Mouse (Mus musculus): Measurements from ENCODE around the gene Prkd3. TPM values are rescaled to one million over a fixed set of nuclear protein-coding genes. Genes with fewer than 3 reads are reported as not detected.
A peak's percentile ranks its signal among the peaks of the same experiment; 100 is the strongest.

Gene Prkd3
- polyA plus RNA-seq, 1 experiment, result not detected

- WGBS, result 81% methylated on average over 6 of the region's 6 CpGs
- no peak overlapping the region for H3K27ac ChIP-seq (ENCODE audit: insufficient read depth, low read depth, low read length)
- no peaks in the 10 kb centered on the region for H3K4me1 ChIP-seq (ENCODE audit: control insufficient read depth, insufficient read depth, low read length)
- no peak overlapping the region for H3K4me3 ChIP-seq (ENCODE audit: insufficient read depth, low read depth, low read length)
- no peak for TF ChIP-seq POLR2A (IDR thresholded peaks at IDR 0.05; ENCODE audit: insufficient read depth, low read depth, low read length)
- no peak for TF ChIP-seq CTCF (IDR thresholded peaks at IDR 0.05; ENCODE audit: insufficient read depth, low read depth, low read length)
Measured at GRCm38 (mm10) chr17:78959473-78959872, 61.1 kb downstream of the Prkd3 start.

- no peak overlapping the region for H3K27ac ChIP-seq (ENCODE audit: insufficient read depth, low read depth, low read length)
- 90% methylated on average over 8 of the region's 8 CpGs for WGBS
- TF ChIP-seq CTCF (IDR thresholded peaks at IDR 0.05; ENCODE audit: insufficient read depth, low read depth, low read length) (no peak), POLR2A (IDR thresholded peaks at IDR 0.05; ENCODE audit: insufficient read depth, low read depth, low read length) (no peak)
- no peaks in the 10 kb centered on the region for H3K4me1 ChIP-seq (ENCODE audit: control insufficient read depth, insufficient read depth, low read length)
- no peak overlapping the region for H3K4me3 ChIP-seq (ENCODE audit: insufficient read depth, low read depth, low read length)
Measured at GRCm38 (mm10) chr17:78953240-78953639, 67.4 kb downstream of the Prkd3 start.

- Histone ChIP-seq H3K4me1 (ENCODE audit: control insufficient read depth, insufficient read depth, low read length) (no peaks in the 10 kb centered on the region), H3K4me3 (ENCODE audit: insufficient read depth, low read depth, low read length) (no peak overlapping the region), H3K27ac (ENCODE audit: insufficient read depth, low read depth, low read length) (no peak overlapping the region)
- WGBS, result 92% methylated on average over 5 of the region's 5 CpGs
- no peak for TF ChIP-seq CTCF (IDR thresholded peaks at IDR 0.05; ENCODE audit: insufficient read depth, low read depth, low read length)
- no peak for TF ChIP-seq POLR2A (IDR thresholded peaks at IDR 0.05; ENCODE audit: insufficient read depth, low read depth, low read length)
Measured at GRCm38 (mm10) chr17:78952070-78952469, 68.5 kb downstream of the Prkd3 start.

- no peaks in the 10 kb centered on the region for H3K4me1 ChIP-seq (ENCODE audit: control insufficient read depth, insufficient read depth, low read length)
- no peak overlapping the region for H3K27ac ChIP-seq (ENCODE audit: insufficient read depth, low read depth, low read length)
- TF ChIP-seq CTCF (IDR thresholded peaks at IDR 0.05; ENCODE audit: insufficient read depth, low read depth, low read length), result no peak
- 94% methylated on average over 5 of the region's 5 CpGs for WGBS
- no peak overlapping the region for H3K4me3 ChIP-seq (ENCODE audit: insufficient read depth, low read depth, low read length)
Measured at GRCm38 (mm10) chr17:78951225-78951624, 69.4 kb downstream of the Prkd3 start.

GRCm38 (mm10) chr17:78942579-78942978, 78.0 kb downstream of the Prkd3 start:
- Histone ChIP-seq H3K4me1 (ENCODE audit: control insufficient read depth, insufficient read depth, low read length) (no peaks in the 10 kb centered on the region), H3K27ac (ENCODE audit: insufficient read depth, low read depth, low read length) (no peak overlapping the region), H3K4me3 (ENCODE audit: insufficient read depth, low read depth, low read length) (no peak overlapping the region)
- no peak for TF ChIP-seq CTCF (IDR thresholded peaks at IDR 0.05; ENCODE audit: insufficient read depth, low read depth, low read length)
- no peak for TF ChIP-seq POLR2A (IDR thresholded peaks at IDR 0.05; ENCODE audit: insufficient read depth, low read depth, low read length)
- WGBS, result 79% methylated on average over 11 of the region's 11 CpGs

- no peak for TF ChIP-seq POLR2A (IDR thresholded peaks at IDR 0.05; ENCODE audit: insufficient read depth, low read depth, low read length)
- no peak for TF ChIP-seq CTCF (IDR thresholded peaks at IDR 0.05; ENCODE audit: insufficient read depth, low read depth, low read length)
- no peak overlapping the region for H3K4me3 ChIP-seq (ENCODE audit: insufficient read depth, low read depth, low read length)
- H3K27ac ChIP-seq (ENCODE audit: insufficient read depth, low read depth, low read length), result no peak overlapping the region
- WGBS, result 88% methylated on average over 4 of the region's 4 CpGs
- no peaks in the 10 kb centered on the region for H3K4me1 ChIP-seq (ENCODE audit: control insufficient read depth, insufficient read depth, low read length)
Measured at GRCm38 (mm10) chr17:78938927-78939326, 81.7 kb downstream of the Prkd3 start.

- no peak for TF ChIP-seq POLR2A (IDR thresholded peaks at IDR 0.05; ENCODE audit: insufficient read depth, low read depth, low read length)
- no peak for TF ChIP-seq CTCF (IDR thresholded peaks at IDR 0.05; ENCODE audit: insufficient read depth, low read depth, low read length)
Measured at GRCm38 (mm10) chr17:78937229-78937853, 83.3 kb downstream of the Prkd3 start.

GRCm38 (mm10) chr17:78936466-78937228, 84.0 kb downstream of the Prkd3 start, which contains the start of the genes Cebpz and Ndufaf7:
TSS of gene Cebpz (minus strand) at chr17:78937066.
TSS of gene Ndufaf7 (plus strand) at chr17:78937136.
- H3K4me3 ChIP-seq (ENCODE audit: insufficient read depth, low read depth, low read length), result peak within 1 kb of the TSS; percentile 75
- TF ChIP-seq CTCF (IDR thresholded peaks at IDR 0.05; ENCODE audit: insufficient read depth, low read depth, low read length) (no peak), POLR2A (IDR thresholded peaks at IDR 0.05; ENCODE audit: insufficient read depth, low read depth, low read length) (peak; percentile 66)
- H3K27ac ChIP-seq (ENCODE audit: insufficient read depth, low read depth, low read length), result peak within 1 kb of the TSS; percentile 44
- under 1% methylated on average over 45 of the region's 45 CpGs for WGBS
- 0 out of 2 replicates have a peak, but pooled peaks cover 2% of the 10 kb centered on the region for H3K4me1 ChIP-seq (ENCODE audit: control insufficient read depth, insufficient read depth, low read length)

More at GRCm38 (mm10) chr17:78937229-78937853, 83.3 kb downstream of the Prkd3 start:
- Histone ChIP-seq H3K27ac (ENCODE audit: insufficient read depth, low read depth, low read length) (peak overlapping the region; percentile 44), H3K4me1 (ENCODE audit: control insufficient read depth, insufficient read depth, low read length) (0 out of 2 replicates have a peak, but pooled peaks cover 2% of the 10 kb centered on the region), H3K4me3 (ENCODE audit: insufficient read depth, low read depth, low read length) (peak overlapping the region; percentile 75)
- WGBS, result 6% methylated on average over 26 of the region's 26 CpGs

GRCm38 (mm10) chr17:78935857-78936256, 84.8 kb downstream of the Prkd3 start:
- no peak for TF ChIP-seq POLR2A (IDR thresholded peaks at IDR 0.05; ENCODE audit: insufficient read depth, low read depth, low read length)
- TF ChIP-seq CTCF (IDR thresholded peaks at IDR 0.05; ENCODE audit: insufficient read depth, low read depth, low read length), result no peak
- Histone ChIP-seq H3K4me1 (ENCODE audit: control insufficient read depth, insufficient read depth, low read length) (0 out of 2 replicates have a peak, but pooled peaks cover 2% of the 10 kb centered on the region), H3K27ac (ENCODE audit: insufficient read depth, low read depth, low read length) (no peak overlapping the region), H3K4me3 (ENCODE audit: insufficient read depth, low read depth, low read length) (no peak overlapping the region)
- 86% methylated on average over 2 of the region's 2 CpGs for WGBS
